In the genomic region with DNA sequence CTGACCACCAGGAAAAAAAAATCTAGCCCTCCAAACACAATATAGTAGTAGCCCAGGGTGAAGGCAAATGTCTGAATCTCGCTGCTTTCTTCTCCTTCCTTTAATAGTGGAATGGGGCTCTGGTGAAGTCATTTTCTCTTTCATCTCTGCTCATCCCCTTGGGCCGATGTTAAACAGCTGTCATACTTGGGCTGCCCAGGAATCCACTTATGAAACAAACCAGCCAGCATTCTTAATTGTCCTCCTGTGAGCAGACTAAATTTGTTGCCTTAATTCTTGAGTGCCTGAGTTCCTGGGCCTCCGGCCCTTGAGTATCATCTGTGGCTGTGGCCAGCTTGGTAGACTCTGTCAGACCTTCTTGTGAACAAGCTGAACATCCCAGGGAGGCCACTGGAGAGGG, we compare ENCODE assay signal across 21 mouse cellular contexts.
DNase-seq lines count a peak whose midpoint lies in the region; ATAC-seq and TF ChIP-seq lines count a peak whose summit lies in the region.
"Had no signal": no experiment of that assay in that cellular context is flagged by ENCODE, and none has a peak within 500 bp of the region (broad histone marks: within the 10 kb centered on the region; RNA-seq: fewer than 3 reads in every experiment).

No protein-coding gene starts in this region.

- H3K36me3 ChIP-seq in forebrain, embryonic 13.5 days (ENCODE audit: poor library complexity, severe bottlenecking), result no peaks in the 10 kb centered on the region
- no peaks in the 10 kb centered on the region for H3K36me3 ChIP-seq in forebrain, postnatal 0 days (ENCODE audit: insufficient read depth)
- no peaks in the 10 kb centered on the region for H3K36me3 ChIP-seq in intestine, embryonic 16.5 days (ENCODE audit: control insufficient read depth, insufficient read depth, low read length)
- no peaks in the 10 kb centered on the region for H3K36me3 ChIP-seq in intestine, embryonic 15.5 days
- H3K36me3 ChIP-seq in neural tube, embryonic 14.5 days (ENCODE audit: control insufficient read depth, insufficient read depth, low read length), result no peaks in the 10 kb centered on the region
- H3K36me3 ChIP-seq: embryonic facial prominence, embryonic 13.5 days; heart, embryonic 15.5 days; limb, embryonic 12.5 days; liver, embryonic 12.5 days; stomach, embryonic 15.5 days had no signal

- DNase-seq in forebrain, postnatal 0 days, result no peak
- DNase-seq in brain, embryonic 14.5 days (ENCODE audit: low read depth), result peak; percentile 55
- DNase-seq in adrenal gland, postnatal 14 days, result no peak
- DNase-seq: adrenal gland, adult 2 months; cerebellum, adult 18-20 months; gastrocnemius, postnatal 36 days; heart, postnatal 36 days; kidney, adult 11 months; kidney, postnatal 4 days; lung, adult 18-20 months; lung, postnatal 10 days; thymus, postnatal 25 days had no signal

- H3K27ac ChIP-seq in forebrain, embryonic 13.5 days, result no peak overlapping the region
- H3K27ac ChIP-seq in forebrain, postnatal 0 days (ENCODE audit: low read depth, low read length), result no peak overlapping the region
- no peak overlapping the region for H3K27ac ChIP-seq in intestine, embryonic 16.5 days (ENCODE audit: low read length)
- no peak overlapping the region for H3K27ac ChIP-seq in intestine, embryonic 15.5 days
- H3K27ac ChIP-seq in neural tube, embryonic 14.5 days (ENCODE audit: low read depth, low read length), result peak overlapping the region; percentile 69; the same call in 1 of the 2 replicates
- H3K27ac ChIP-seq: embryonic facial prominence, embryonic 13.5 days; heart, embryonic 15.5 days; limb, embryonic 12.5 days; liver, embryonic 12.5 days; stomach, embryonic 15.5 days had no signal

- no peak overlapping the region; the same call in 1 of the 2 replicates for H3K4me2 ChIP-seq in forebrain, embryonic 13.5 days
- no peak overlapping the region for H3K4me2 ChIP-seq in forebrain, postnatal 0 days (ENCODE audit: low read depth)
- no peak overlapping the region for H3K4me2 ChIP-seq in intestine, embryonic 16.5 days (ENCODE audit: low read depth, low read length)
- no peak overlapping the region for H3K4me2 ChIP-seq in intestine, embryonic 15.5 days (replicated peaks)
- no peak overlapping the region for H3K4me2 ChIP-seq in neural tube, embryonic 14.5 days (ENCODE audit: low read depth, low read length)
- H3K4me2 ChIP-seq: embryonic facial prominence, embryonic 13.5 days; heart, embryonic 15.5 days; limb, embryonic 12.5 days; liver, embryonic 12.5 days; stomach, embryonic 15.5 days had no signal

- 38% methylated on average over 3 of the region's 3 CpGs for WGBS in forebrain, embryonic 13.5 days
- WGBS in forebrain, postnatal 0 days, result 44% methylated on average over 3 of the region's 3 CpGs
- 31% methylated on average over 3 of the region's 3 CpGs for WGBS in intestine, embryonic 16.5 days
- 28% methylated on average over 3 of the region's 3 CpGs for WGBS in intestine, embryonic 15.5 days
- 23% methylated on average over 3 of the region's 3 CpGs for WGBS in neural tube, embryonic 14.5 days

- H3K4me1 ChIP-seq in forebrain, embryonic 13.5 days, result peaks cover 16% of the 10 kb centered on the region
- no peaks in the 10 kb centered on the region; the same call in 1 of the 2 replicates for H3K4me1 ChIP-seq in forebrain, postnatal 0 days (ENCODE audit: insufficient read depth)
- 0 out of 2 replicates have a peak, but pooled peaks cover 4% of the 10 kb centered on the region for H3K4me1 ChIP-seq in intestine, embryonic 16.5 days (ENCODE audit: control insufficient read depth, insufficient read depth, low read length)
- no peaks in the 10 kb centered on the region for H3K4me1 ChIP-seq in intestine, embryonic 15.5 days (replicated peaks)
- peaks cover 10% of the 10 kb centered on the region for H3K4me1 ChIP-seq in neural tube, embryonic 14.5 days (ENCODE audit: control insufficient read depth, insufficient read depth, low read length)
- H3K4me1 ChIP-seq: heart, embryonic 15.5 days; limb, embryonic 12.5 days; liver, embryonic 12.5 days; stomach, embryonic 15.5 days had no signal

- no peak overlapping the region for H3K9ac ChIP-seq in forebrain, embryonic 13.5 days
- H3K9ac ChIP-seq in forebrain, postnatal 0 days, result no peak overlapping the region
- no peak overlapping the region for H3K9ac ChIP-seq in intestine, embryonic 16.5 days (ENCODE audit: low read depth, low read length)
- H3K9ac ChIP-seq in intestine, embryonic 15.5 days, result no peak overlapping the region
- no peak overlapping the region for H3K9ac ChIP-seq in neural tube, embryonic 14.5 days (replicated peaks; ENCODE audit: low read depth, low read length)
- H3K9ac ChIP-seq: embryonic facial prominence, embryonic 13.5 days; heart, embryonic 15.5 days; limb, embryonic 12.5 days; liver, embryonic 12.5 days; stomach, embryonic 15.5 days had no signal

- ATAC-seq in forebrain, embryonic 13.5 days, result peak; percentile 43; the same call in 1 of the 2 replicates
- no peak for ATAC-seq in forebrain, postnatal 0 days
- 0 out of 2 replicates have a peak, but pooled peaks have one; percentile 18 for ATAC-seq in intestine, embryonic 16.5 days
- no peak for ATAC-seq in intestine, embryonic 15.5 days
- ATAC-seq in neural tube, embryonic 14.5 days (ENCODE audit: low read depth), result no peak; the same call in 1 of the 2 replicates
- ATAC-seq: liver, embryonic 12.5 days had no signal

- TF ChIP-seq CTCF in forebrain, postnatal 0 days (IDR thresholded peaks at IDR 0.05; ENCODE audit: low read depth), result no peak
- TF ChIP-seq CTCF in brain, embryonic 14.5 days (IDR thresholded peaks at IDR 0.05; ENCODE audit: borderline replicate concordance, extremely low read depth, insufficient read depth, insufficient read length), result no peak

- no peaks in the 10 kb centered on the region for H3K27me3 ChIP-seq in forebrain, embryonic 13.5 days
- no peaks in the 10 kb centered on the region for H3K27me3 ChIP-seq in forebrain, postnatal 0 days (ENCODE audit: insufficient read depth, low read length)
- H3K27me3 ChIP-seq in intestine, embryonic 16.5 days (replicated peaks; ENCODE audit: control insufficient read depth, insufficient read depth, low read length), result no peaks in the 10 kb centered on the region
- no peaks in the 10 kb centered on the region for H3K27me3 ChIP-seq in intestine, embryonic 15.5 days (replicated peaks)
- no peaks in the 10 kb centered on the region for H3K27me3 ChIP-seq in neural tube, embryonic 14.5 days (ENCODE audit: control insufficient read depth, insufficient read depth, low read length)
- H3K27me3 ChIP-seq: embryonic facial prominence, embryonic 13.5 days; heart, embryonic 15.5 days; limb, embryonic 12.5 days; liver, embryonic 12.5 days; stomach, embryonic 15.5 days had no signal

- H3K4me3 ChIP-seq in forebrain, embryonic 13.5 days, result no peak overlapping the region
- no peak overlapping the region for H3K4me3 ChIP-seq in forebrain, postnatal 0 days (ENCODE audit: low read depth, low read length)
- no peak overlapping the region for H3K4me3 ChIP-seq in intestine, embryonic 16.5 days (ENCODE audit: low read length)
- no peak overlapping the region for H3K4me3 ChIP-seq in intestine, embryonic 15.5 days (replicated peaks)
- no peak overlapping the region for H3K4me3 ChIP-seq in neural tube, embryonic 14.5 days (ENCODE audit: low read depth, low read length)
- H3K4me3 ChIP-seq: embryonic facial prominence, embryonic 13.5 days; heart, embryonic 15.5 days; limb, embryonic 12.5 days; liver, embryonic 12.5 days; stomach, embryonic 15.5 days had no signal

- H3K9me3 ChIP-seq in forebrain, embryonic 13.5 days (replicated peaks), result no peaks in the 10 kb centered on the region
- H3K9me3 ChIP-seq in forebrain, postnatal 0 days (ENCODE audit: low read length), result no peaks in the 10 kb centered on the region
- H3K9me3 ChIP-seq in intestine, embryonic 16.5 days (ENCODE audit: control insufficient read depth, low read length), result no peaks in the 10 kb centered on the region
- H3K9me3 ChIP-seq in intestine, embryonic 15.5 days, result no peaks in the 10 kb centered on the region
- H3K9me3 ChIP-seq in neural tube, embryonic 14.5 days (ENCODE audit: control insufficient read depth, low read length), result no peaks in the 10 kb centered on the region
- H3K9me3 ChIP-seq: embryonic facial prominence, embryonic 13.5 days; heart, embryonic 15.5 days; limb, embryonic 12.5 days; stomach, embryonic 15.5 days had no signal

- TF ChIP-seq POLR2A in brain, embryonic 14.5 days (IDR thresholded peaks at IDR 0.05; ENCODE audit: borderline replicate concordance, extremely low read depth, insufficient read depth, insufficient read length, poor library complexity, severe bottlenecking), result no peak

Comparison
In these comparisons a context has a peak if more than half of its experiments do, and no peak if none do; other contexts are left out.
1. ATAC-seq: peak in forebrain, embryonic 13.5 days (single experiment) and intestine, embryonic 16.5 days (single experiment); none in forebrain, postnatal 0 days (single experiment), intestine, embryonic 15.5 days (single experiment) and neural tube, embryonic 14.5 days (single experiment).